Comparison of ENCODE assay signal across 20 mouse cellular contexts in genomic region chr17:74959481-74960245, GRCm38 (mm10). TPM values are rescaled to one million over a fixed set of nuclear protein-coding genes. Genes with fewer than 3 reads are reported as not detected.
A peak's percentile ranks its signal among the peaks of the same experiment; 100 is the strongest.
DNase-seq lines count a peak whose midpoint lies in the region; ATAC-seq and TF ChIP-seq lines count a peak whose summit lies in the region.
"Had no signal": no experiment of that assay in that cellular context is flagged by ENCODE, and none has a peak within 500 bp of the region (broad histone marks: within the 10 kb centered on the region; RNA-seq: fewer than 3 reads in every experiment).

No protein-coding gene starts in this region.

- TF ChIP-seq POLR2A in limb, embryonic 14.5 days (IDR thresholded peaks at IDR 0.05; ENCODE audit: borderline replicate concordance, extremely low read depth, insufficient read depth, insufficient read length), result no peak

- H3K9ac ChIP-seq in limb, embryonic 12.5 days (replicated peaks), result no peak overlapping the region
- H3K9ac ChIP-seq in limb, embryonic 14.5 days (ENCODE audit: low read depth, low read length, severe bottlenecking), result no peak overlapping the region
- H3K9ac ChIP-seq in forebrain, embryonic 11.5 days (ENCODE audit: low read length), result no peak overlapping the region
- H3K9ac ChIP-seq: intestine, embryonic 15.5 days; kidney, embryonic 15.5 days; liver, embryonic 15.5 days had no signal

- H3K9me3 ChIP-seq in limb, embryonic 12.5 days, result no peaks in the 10 kb centered on the region
- no peaks in the 10 kb centered on the region for H3K9me3 ChIP-seq in limb, embryonic 10.5 days (replicated peaks)
- H3K9me3 ChIP-seq in limb, embryonic 14.5 days (ENCODE audit: control insufficient read depth, low read length), result no peaks in the 10 kb centered on the region
- no peaks in the 10 kb centered on the region for H3K9me3 ChIP-seq in forebrain, embryonic 11.5 days (ENCODE audit: control insufficient read depth, low read length)
- H3K9me3 ChIP-seq: embryonic facial prominence, embryonic 10.5 days; intestine, embryonic 15.5 days; kidney, embryonic 15.5 days; liver, embryonic 15.5 days; midbrain, embryonic 10.5 days had no signal

- H3K27me3 ChIP-seq in limb, embryonic 12.5 days, result 0 out of 2 replicates have a peak, but pooled peaks cover 3% of the 10 kb centered on the region
- no peaks in the 10 kb centered on the region for H3K27me3 ChIP-seq in limb, embryonic 10.5 days (ENCODE audit: low read depth, poor library complexity, severe bottlenecking)
- no peaks in the 10 kb centered on the region for H3K27me3 ChIP-seq in limb, embryonic 14.5 days (ENCODE audit: control insufficient read depth, insufficient read depth, low read length)
- H3K27me3 ChIP-seq in forebrain, embryonic 11.5 days (ENCODE audit: control insufficient read depth, insufficient read depth, low read length), result no peaks in the 10 kb centered on the region
- H3K27me3 ChIP-seq: CH12.LX; intestine, embryonic 15.5 days; kidney, embryonic 15.5 days; liver, embryonic 15.5 days; Patski had no signal

- no peak for ATAC-seq in limb, embryonic 12.5 days (ENCODE audit: insufficient number of reproducible peaks, insufficient read depth, low FRiP score, low TSS enrichment, low read depth)
- ATAC-seq in limb, embryonic 14.5 days (ENCODE audit: low FRiP score, low read depth), result peak; percentile 41; the same call in 1 of the 2 replicates
- ATAC-seq in forebrain, embryonic 11.5 days (replicated peaks; ENCODE audit: low FRiP score), result no peak
- ATAC-seq: intestine, embryonic 15.5 days; Patski had no signal

- peak; percentile 24 for DNase-seq in gastrocnemius, adult 18-20 months (ENCODE audit: low spot score)
- no peak for DNase-seq in gastrocnemius, postnatal 36 days
- no peak for DNase-seq in limb, embryonic 10.5 days (ENCODE audit: low spot score)
- peak; percentile 88 for DNase-seq in R1 (ENCODE audit: low read depth, low spot score)
- no peak for DNase-seq in limb, embryonic 14.5 days (ENCODE audit: low spot score)
- DNase-seq in natural killer cell, adult 2 months (ENCODE audit: low spot score in 2 of 2), result no peak
- DNase-seq in forebrain, embryonic 11.5 days (ENCODE audit: low spot score), result no peak
- DNase-seq: cerebellum, postnatal 36 days; heart, adult 18-20 months; lung, postnatal 36 days; right cerebral cortex, adult 18-20 months; thymus, postnatal 4 days had no signal

- H3K36me3 ChIP-seq in limb, embryonic 12.5 days, result no peaks in the 10 kb centered on the region
- H3K36me3 ChIP-seq in limb, embryonic 10.5 days, result no peaks in the 10 kb centered on the region
- no peaks in the 10 kb centered on the region for H3K36me3 ChIP-seq in limb, embryonic 14.5 days (ENCODE audit: control insufficient read depth, insufficient read depth, low read length)
- H3K36me3 ChIP-seq in forebrain, embryonic 11.5 days (ENCODE audit: control insufficient read depth, insufficient read depth, low read length), result no peaks in the 10 kb centered on the region
- H3K36me3 ChIP-seq: embryonic facial prominence, embryonic 10.5 days; intestine, embryonic 15.5 days; kidney, embryonic 15.5 days; liver, embryonic 15.5 days; midbrain, embryonic 10.5 days had no signal

- H3K27ac ChIP-seq in limb, embryonic 12.5 days, result peak overlapping the region; percentile 46; the same call in 1 of the 2 replicates
- no peak overlapping the region for H3K27ac ChIP-seq in limb, embryonic 10.5 days
- H3K27ac ChIP-seq in limb, embryonic 14.5 days (replicated peaks; ENCODE audit: low read depth, low read length), result peak overlapping the region; percentile 28; the same call in 1 of the 2 replicates
- H3K27ac ChIP-seq in forebrain, embryonic 11.5 days (ENCODE audit: low read depth, low read length), result no peak overlapping the region
- H3K27ac ChIP-seq: embryonic facial prominence, embryonic 10.5 days; intestine, embryonic 15.5 days; kidney, embryonic 15.5 days; liver, embryonic 15.5 days had no signal

- H3K4me2 ChIP-seq in limb, embryonic 12.5 days, result no peak overlapping the region
- no peak overlapping the region for H3K4me2 ChIP-seq in limb, embryonic 14.5 days (replicated peaks; ENCODE audit: low read depth, low read length, severe bottlenecking)
- no peak overlapping the region for H3K4me2 ChIP-seq in forebrain, embryonic 11.5 days (ENCODE audit: low read depth, low read length, severe bottlenecking)
- H3K4me2 ChIP-seq: intestine, embryonic 15.5 days; kidney, embryonic 15.5 days; liver, embryonic 15.5 days had no signal

- WGBS in limb, embryonic 12.5 days, result 53% methylated on average over 6 of the region's 6 CpGs
- 63% methylated on average over 6 of the region's 6 CpGs for WGBS in limb, embryonic 10.5 days
- WGBS in limb, embryonic 14.5 days, result 37% methylated on average over 6 of the region's 6 CpGs
- WGBS in forebrain, embryonic 11.5 days, result 50% methylated on average over 6 of the region's 6 CpGs

- intact Hi-C loops in gastrocnemius, postnatal 36 days (cut with DNase I), result no loop called here

- H3K4me3 ChIP-seq in limb, embryonic 12.5 days (replicated peaks), result no peak overlapping the region
- no peak overlapping the region for H3K4me3 ChIP-seq in limb, embryonic 10.5 days
- H3K4me3 ChIP-seq in limb, embryonic 14.5 days (replicated peaks; ENCODE audit: low read length), result no peak overlapping the region
- H3K4me3 ChIP-seq in forebrain, embryonic 11.5 days (ENCODE audit: low read depth, low read length), result no peak overlapping the region
- H3K4me3 ChIP-seq: embryonic facial prominence, embryonic 10.5 days; intestine, embryonic 15.5 days; kidney, embryonic 15.5 days; liver, embryonic 15.5 days; midbrain, embryonic 10.5 days had no signal

- H3K4me1 ChIP-seq in limb, embryonic 12.5 days (replicated peaks), result peaks cover 13% of the 10 kb centered on the region; the same call in 1 of the 2 replicates
- H3K4me1 ChIP-seq in limb, embryonic 10.5 days, result peaks cover 13% of the 10 kb centered on the region; the same call in 1 of the 2 replicates
- H3K4me1 ChIP-seq in limb, embryonic 14.5 days (ENCODE audit: control insufficient read depth, insufficient read depth, low read length), result peaks cover 13% of the 10 kb centered on the region
- H3K4me1 ChIP-seq in forebrain, embryonic 11.5 days (replicated peaks; ENCODE audit: control insufficient read depth, insufficient read depth, low read length), result no peaks in the 10 kb centered on the region
- H3K4me1 ChIP-seq: intestine, embryonic 15.5 days; kidney, embryonic 15.5 days; liver, embryonic 15.5 days had no signal

RNA-seq across cellular contexts. Expression of gene Ltbp1, which starts 45.7 kb away (rescaled TPM):
- total RNA-seq in gastrocnemius, adult 18-20 months (2021), result 1 to 10 TPM; 6.5 to 8.6 TPM
- 1 to 10 TPM; 8.0 to 8.3 TPM for total RNA-seq in gastrocnemius, postnatal 36 days (2021)
- 43.8 and 52.8 TPM in 2 replicates for polyA plus RNA-seq in limb, embryonic 12.5 days (2016; fragmentation: Nextera tagmentation; extraction: Ambion mirVana)
- 7.1 and 16.4 TPM in 2 replicates for polyA plus RNA-seq in limb, embryonic 10.5 days (2016; fragmentation: Nextera tagmentation; extraction: Ambion mirVana)
- 82.5 and 83.3 TPM in 2 replicates for polyA plus RNA-seq in limb, embryonic 14.5 days (2012; rRNA removed)
- polyA plus RNA-seq in limb, embryonic 14.5 days (2014; fragmentation: Nextera tagmentation; extraction: Ambion mirVana), result 104 and 119 TPM in 2 replicates
- polyA plus RNA-seq in forebrain, embryonic 11.5 days (2014; fragmentation: Nextera tagmentation; extraction: Ambion mirVana), result 4.2 and 5.0 TPM in 2 replicates

Comparison
In these comparisons a context has a peak if more than half of its experiments do, and no peak if none do; other contexts are left out.
1. DNase-seq: peak in gastrocnemius, adult 18-20 months (single experiment) and R1 (single experiment); none in gastrocnemius, postnatal 36 days (0 of 2), limb, embryonic 10.5 days (single experiment), limb, embryonic 14.5 days (single experiment), natural killer cell, adult 2 months (0 of 2) and forebrain, embryonic 11.5 days (single experiment).
2. H3K27ac ChIP-seq: peak in limb, embryonic 12.5 days (single experiment) and limb, embryonic 14.5 days (single experiment); none in limb, embryonic 10.5 days (single experiment) and forebrain, embryonic 11.5 days (single experiment).